Mouse (Mus musculus) stomach, postnatal 0 days (tissue): ENCODE results near the gene Creg1.

ENCODE experiments used
- CTCF ChIP-seq: IDR thresholded peaks from 2 replicates; pipeline ENCODE4 v1.5.1; 2016; ENCODE audit warnings: antibody characterized with exemption, low read depth, mild to moderate bottlenecking, moderate library complexity
- EP300 ChIP-seq: optimal IDR thresholded peaks from 2 replicates; pipeline ENCODE3; 2016; ENCODE audit warnings: antibody characterized with exemption

- TF ChIP-seq CTCF, result no peak
- no peak for TF ChIP-seq EP300
These were observed 55.6 kb downstream of the Creg1 start for GRCm38 (mm10) chr1:165819147-165819546.
